Mouse (Mus musculus) midbrain, embryonic 16.5 days (tissue): ENCODE measurements around the gene Gm3629. TPM values are rescaled to one million over a fixed set of nuclear protein-coding genes. Genes with fewer than 3 reads are reported as not detected.
"Not testable (repeated sequence)": the region's sequence is repeated elsewhere in the genome, so short reads cannot be mapped to it uniquely, and the experiment has no call there.

Experiments used
- ATAC-seq: fragments of 200-750 bp; cut with Nextera tagmentation; 2 replicates; pipeline ENCODE4 v1.8.0; 2017; ENCODE audit warnings: moderate TSS enrichment
- H3K27ac ChIP-seq: fragments of 300-500 bp; sonication (generic); 2 replicates; pipeline ENCODE4 v1.5.1; 2014; ENCODE audit warnings: mild to moderate bottlenecking, low read length, mixed read lengths
- H3K27me3 ChIP-seq: fragments of 300-500 bp; sonication (generic); 2 replicates; pipeline ENCODE4 v1.6.1; 2014; ENCODE audit warnings: low read depth, low read length, mixed read lengths; ENCODE audit not compliant: control insufficient read depth, insufficient read depth
- H3K36me3 ChIP-seq: fragments of 300-500 bp; sonication (generic); 2 replicates; pipeline ENCODE4 v1.6.1; 2014; ENCODE audit warnings: mild to moderate bottlenecking, low read length, moderate library complexity, mixed read lengths; ENCODE audit not compliant: control insufficient read depth, insufficient read depth
- H3K4me1 ChIP-seq: fragments of 300-500 bp; sonication (generic); 2 replicates; pipeline ENCODE4 v1.6.1; 2014; ENCODE audit warnings: mild to moderate bottlenecking, low read length, mixed read lengths; ENCODE audit not compliant: control insufficient read depth, insufficient read depth
- H3K4me2 ChIP-seq: fragments of 300-500 bp; sonication (generic); 2 replicates; pipeline ENCODE4 v1.6.1; 2014; ENCODE audit warnings: mild to moderate bottlenecking, low read length, mixed read lengths
- H3K4me3 ChIP-seq: fragments of 300-500 bp; sonication (generic); 2 replicates; pipeline ENCODE4 v1.5.1; 2014; ENCODE audit warnings: low read depth, mild to moderate bottlenecking, low read length, moderate library complexity, mixed read lengths
- H3K9ac ChIP-seq: fragments of 300-500 bp; sonication (generic); 2 replicates; pipeline ENCODE4 v1.6.1; 2014; ENCODE audit warnings: low read depth, low read length, mixed read lengths
- H3K9me3 ChIP-seq: fragments of 300-500 bp; sonication (generic); replicated peaks from 2 replicates; pipeline ENCODE4 v1.6.1; 2014; ENCODE audit warnings: mild to moderate bottlenecking, low read length, mixed read lengths; ENCODE audit not compliant: control insufficient read depth, poor library complexity, severe bottlenecking
- WGBS: fragments of 180-500 bp; shearing (Covaris S2); extraction: QIAGEN DNeasy Blood & Tissue Kit; methylation state at CpG from one replicate; pipeline ENCODE4 v1.1.7; 2014; 5-methylcytosine and 5-hydroxymethylcytosine counted together
- polyA plus RNA-seq: library from polyadenylated mRNA; unstranded; fragments of >200 nt; fragmentation: Nextera tagmentation; extraction: Ambion mirVana; gene quantifications from 2 replicates; pipeline ENCODE4 v1.2.1, GENCODE M21; 2015

Gm3629 gene
- 0.92 and 1.0 TPM in 2 replicates for polyA plus RNA-seq

DNA sequence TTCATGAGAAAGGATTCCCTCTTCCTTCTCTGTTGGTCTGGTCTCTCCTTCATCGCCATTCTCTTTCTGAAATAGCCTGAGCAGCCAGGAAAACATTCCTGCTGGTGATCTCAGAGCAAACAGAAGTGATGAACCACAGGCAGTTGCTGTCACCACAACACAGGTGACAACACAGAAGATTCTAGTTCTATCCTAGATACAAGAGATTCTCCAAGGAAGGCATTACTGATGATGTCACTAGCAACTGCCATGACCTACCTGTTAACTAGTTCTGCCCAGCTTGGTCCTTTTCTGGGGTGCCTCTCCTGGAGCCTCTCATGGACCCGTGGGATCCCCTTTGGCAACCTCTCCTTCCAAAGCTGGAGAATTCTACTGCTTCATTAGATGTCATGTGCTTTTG, at the start of gene Gm3629:
Gene Gm3629 (minus strand): TSS at position 101 of the 400 bp plus-strand sequence.
- H3K36me3 ChIP-seq, ATAC-seq, H3K4me1 ChIP-seq, H3K9me3 ChIP-seq, H3K4me2 ChIP-seq, H3K4me3 ChIP-seq, H3K9ac ChIP-seq, H3K27ac ChIP-seq, H3K27me3 ChIP-seq: not testable (repeated sequence)
- 50% methylated on average over 1 of the region's 2 CpGs for WGBS

DNA sequence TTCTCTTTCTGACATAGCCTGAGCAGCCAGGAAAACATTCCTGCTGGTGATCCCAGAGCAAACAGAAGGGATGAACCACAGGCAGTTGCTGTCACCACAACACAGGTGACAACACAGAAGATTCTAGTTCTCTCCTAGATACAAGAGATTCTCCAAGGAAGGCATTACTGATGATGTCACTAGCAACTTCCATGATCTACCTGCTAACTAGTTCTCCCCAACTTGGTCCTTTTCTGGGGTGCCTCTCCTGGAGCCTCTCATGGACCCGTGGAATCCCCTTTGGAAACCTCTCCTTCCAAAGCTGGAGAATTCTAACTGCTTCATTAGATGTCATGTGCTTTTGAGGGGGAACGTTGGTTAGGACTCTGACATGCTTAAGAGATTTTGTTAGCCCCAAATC, 31.9 kb upstream of the Gm3629 start, which contains the start of gene Gm3460:
Gene Gm3460 (minus strand): TSS at position 101 of the 400 bp plus-strand sequence.
- H3K9me3 ChIP-seq, H3K27me3 ChIP-seq, H3K4me1 ChIP-seq, H3K9ac ChIP-seq, ATAC-seq, H3K4me3 ChIP-seq, H3K4me2 ChIP-seq, H3K27ac ChIP-seq, H3K36me3 ChIP-seq: not testable (repeated sequence)
- WGBS: 71% methylated on average over 1 of the region's 2 CpGs

DNA sequence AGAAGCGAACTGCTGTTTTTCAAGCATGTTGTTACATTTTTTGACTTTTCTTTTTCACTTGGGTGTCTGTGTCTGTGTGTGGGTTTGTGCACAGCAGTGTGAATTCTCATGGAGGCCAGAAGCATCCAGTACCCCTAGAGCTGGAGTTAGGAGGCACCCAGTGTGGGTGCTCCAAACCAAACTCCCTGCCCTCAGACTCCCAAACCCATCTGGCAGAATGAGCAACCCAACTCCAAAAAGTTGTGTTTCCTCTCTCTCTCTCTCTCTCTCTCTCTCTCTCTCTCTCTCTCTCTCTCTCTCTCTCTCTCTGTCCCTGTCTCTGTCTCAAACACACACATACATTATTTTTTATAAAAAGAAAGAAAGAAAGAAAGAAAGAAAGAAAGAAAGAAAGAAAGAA, 16.0 kb upstream of the Gm3629 start:
- WGBS: no CpG with 5 or more reads among the region's 1 CpGs
- not testable (repeated sequence) for H3K36me3 ChIP-seq, H3K4me3 ChIP-seq, H3K4me1 ChIP-seq, H3K9ac ChIP-seq, ATAC-seq, H3K9me3 ChIP-seq, H3K27me3 ChIP-seq, H3K27ac ChIP-seq, H3K4me2 ChIP-seq

DNA sequence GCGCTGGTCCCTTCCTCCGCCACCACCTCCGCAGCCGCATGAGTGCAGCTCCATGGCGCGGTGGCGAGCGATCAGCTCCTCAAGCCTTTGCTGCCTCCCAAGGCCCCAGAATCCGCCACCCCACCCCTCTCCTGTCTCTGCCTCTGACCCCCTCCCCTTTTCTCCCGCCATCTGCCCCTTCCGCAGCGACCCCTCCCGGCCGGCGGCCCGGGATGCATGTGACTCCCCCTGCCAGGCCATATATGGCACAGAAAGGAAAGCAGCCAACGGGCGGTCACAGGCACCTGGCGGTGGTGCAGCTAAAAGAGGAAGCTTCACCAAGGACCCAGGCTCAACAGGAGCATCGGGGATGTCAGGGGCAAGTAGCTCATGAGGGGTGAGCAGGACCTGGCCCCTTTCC, 14.6 kb upstream of the Gm3629 start:
- H3K4me3 ChIP-seq: peak overlapping the region; percentile 39
- not testable (repeated sequence) for ATAC-seq, H3K27ac ChIP-seq, H3K9me3 ChIP-seq, H3K4me1 ChIP-seq, H3K27me3 ChIP-seq, H3K36me3 ChIP-seq
- peak overlapping the region; percentile 67 for H3K4me2 ChIP-seq
- H3K9ac ChIP-seq: peak overlapping the region; percentile 58
- WGBS: 4% methylated on average over 12 of the region's 20 CpGs

DNA sequence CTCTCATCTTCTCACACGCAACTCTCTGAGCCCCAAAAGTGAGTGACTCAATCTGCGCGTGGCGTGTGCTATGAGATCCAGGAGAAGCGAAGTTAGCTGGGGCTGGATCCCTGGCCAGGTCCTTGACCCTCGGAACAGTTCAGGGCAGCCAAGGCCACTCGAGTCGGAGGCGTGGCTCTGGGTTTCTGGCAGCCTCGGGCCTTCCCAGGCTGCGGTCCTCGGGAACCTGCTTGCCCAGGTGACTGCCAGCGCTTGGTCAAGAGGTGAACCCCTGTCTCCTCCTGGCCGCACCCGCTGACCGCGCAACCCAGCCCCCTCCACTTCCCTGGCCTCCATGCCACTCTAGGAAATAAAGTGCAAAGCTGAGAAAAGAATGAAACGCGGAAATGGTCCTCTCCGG, 14.1 kb upstream of the Gm3629 start:
- not testable (repeated sequence) for H3K27me3 ChIP-seq, H3K36me3 ChIP-seq, ATAC-seq, H3K27ac ChIP-seq, H3K9me3 ChIP-seq, H3K4me1 ChIP-seq
- Histone ChIP-seq H3K4me3 (peak overlapping the region; percentile 39), H3K9ac (peak overlapping the region; percentile 58), H3K4me2 (peak overlapping the region; percentile 67)
- 4% methylated on average over 17 of the region's 20 CpGs for WGBS

DNA sequence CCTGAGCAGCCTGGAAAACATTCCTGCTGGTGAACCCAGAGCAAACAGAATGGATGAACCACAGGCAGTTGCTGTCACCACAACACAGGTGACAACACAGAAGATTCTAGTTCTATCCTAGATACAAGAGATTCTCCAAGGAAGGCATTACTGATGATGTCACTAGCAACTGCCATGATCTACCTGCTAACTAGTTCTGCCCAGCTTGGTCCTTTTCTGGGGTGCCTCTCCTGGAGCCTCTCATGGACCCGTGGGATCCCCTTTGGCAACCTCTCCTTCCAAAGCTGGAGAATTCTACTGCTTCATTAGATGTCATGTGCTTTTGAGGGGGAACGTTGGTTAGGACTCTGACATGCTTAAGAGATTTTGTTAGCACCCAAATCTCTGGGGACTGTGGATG, 53.2 kb downstream of the Gm3629 start, which contains the start of gene Gm8356:
Gene Gm8356 (minus strand): TSS at position 101 of the 400 bp plus-strand sequence.
- H3K4me1 ChIP-seq, H3K27me3 ChIP-seq, H3K27ac ChIP-seq, H3K36me3 ChIP-seq, H3K4me3 ChIP-seq, H3K4me2 ChIP-seq, H3K9ac ChIP-seq, H3K9me3 ChIP-seq, ATAC-seq: not testable (repeated sequence)
- WGBS: no CpG with 5 or more reads among the region's 2 CpGs

Other genes with a start within 250 kb of the Gm3629 start
- not detected in 2 replicates for gene Gm3618, start 246.9 kb downstream of the Gm3629 start, polyA plus RNA-seq
- not detected in 2 replicates for gene Gm16440, start 200.3 kb downstream of the Gm3629 start, polyA plus RNA-seq
- gene Gm3591, start 178.1 kb downstream of the Gm3629 start, polyA plus RNA-seq: 6.4 and 7.9 TPM in 2 replicates
- gene Gm3594, start 146.0 kb downstream of the Gm3629 start, polyA plus RNA-seq: not detected in 2 replicates
- not detected in 2 replicates for gene Gm8356, start 53.3 kb downstream of the Gm3629 start, polyA plus RNA-seq
- 0.35 TPM in 1 of 2 replicates, not detected in the other for gene Gm3460, start 31.8 kb upstream of the Gm3629 start, polyA plus RNA-seq
- not detected in 2 replicates for gene Gm10251, start 93.6 kb upstream of the Gm3629 start, polyA plus RNA-seq
- gene Gm8050, start 129.6 kb upstream of the Gm3629 start, polyA plus RNA-seq: not detected in 2 replicates
- gene Gm3636, start 151.7 kb upstream of the Gm3629 start, polyA plus RNA-seq: 20.3 and 22.2 TPM in 2 replicates
- gene Gm8362, start 183.8 kb upstream of the Gm3629 start, polyA plus RNA-seq: not detected in 2 replicates
- gene Gm3642, start 249.7 kb upstream of the Gm3629 start, polyA plus RNA-seq: not detected in 2 replicates